Mouse (Mus musculus): ENCODE data around the gene Aipl1.

DNA sequence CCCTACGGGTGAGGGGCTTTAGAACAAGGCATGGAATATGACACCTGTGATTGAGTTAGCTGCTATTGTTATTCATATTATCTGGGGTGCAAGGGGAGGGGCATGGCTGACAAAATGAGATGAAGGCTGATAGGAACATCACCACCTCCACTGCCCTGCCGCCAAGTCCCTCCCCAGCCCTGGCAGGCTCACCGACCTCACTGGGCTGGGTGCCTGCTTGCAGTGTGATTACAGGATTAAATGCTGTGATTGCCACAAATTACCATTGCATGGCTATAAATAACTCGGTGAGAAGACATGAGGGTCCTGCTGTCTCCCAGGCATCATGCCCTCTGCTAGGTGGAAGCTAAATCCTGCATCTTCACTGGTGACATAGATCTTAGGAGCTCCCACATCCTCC, 41.3 kb upstream of the Aipl1 start:
- TF ChIP-seq GATA1 (IDR thresholded peaks at IDR 0.05; ENCODE audit: borderline replicate concordance, low read length) (no peak), FLI1 (IDR thresholded peaks at IDR 0.05; ENCODE audit: low read length) (no peak)

All from megakaryocyte, embryonic 14.5 days (primary cell).